9 mouse cellular contexts compared by ENCODE assay signal in genomic region chr7:97416906-97417777, GRCm38 (mm10). TPM values are rescaled to one million over a fixed set of nuclear protein-coding genes. Genes with fewer than 3 reads are reported as not detected.
A peak's percentile ranks its signal among the peaks of the same experiment; 100 is the strongest.
DNase-seq lines count a peak whose midpoint lies in the region; ATAC-seq lines count a peak whose summit lies in the region.
"Had no signal": no experiment of that assay in that cellular context is flagged by ENCODE, and none has a peak within 500 bp of the region (broad histone marks: within the 10 kb centered on the region; RNA-seq: fewer than 3 reads in every experiment).

Gene Thrsp (minus strand): TSS chr7:97417730.

- no peak within 1 kb of the TSS for H3K4me3 ChIP-seq in lung, embryonic 16.5 days (ENCODE audit: low read length)

- H3K9ac ChIP-seq in lung, embryonic 16.5 days (ENCODE audit: low read length) = no peak within 1 kb of the TSS
- H3K9ac ChIP-seq: liver, embryonic 14.5 days had no signal

- DNase-seq in ovary, postnatal 36 days (ENCODE audit: low spot score) = peak; percentile 43
- DNase-seq in ovary, adult 18-20 months (ENCODE audit: low spot score) = no peak
- peak; percentile 98 for DNase-seq in cerebellum, adult 11-12 months
- DNase-seq in gastrocnemius, postnatal 25 days = peak; percentile 82
- DNase-seq in kidney, postnatal 10 days = peak; percentile 77
- no peak for DNase-seq in embryo, embryonic 10 days (ENCODE audit: low spot score)

- H3K4me1 ChIP-seq in lung, embryonic 16.5 days (replicated peaks; ENCODE audit: control insufficient read depth, insufficient read depth, low read length) = peaks cover 10% of the 10 kb centered on the region

- no peak within 1 kb of the TSS for H3K4me2 ChIP-seq in lung, embryonic 16.5 days (ENCODE audit: low read depth, low read length)

- 66% methylated on average over 25 of the region's 25 CpGs for WGBS in lung, embryonic 16.5 days

- H3K27me3 ChIP-seq in lung, embryonic 16.5 days (ENCODE audit: control insufficient read depth, insufficient read depth, low read depth, low read length) = no peaks in the 10 kb centered on the region

- H3K9me3 ChIP-seq in lung, embryonic 16.5 days (ENCODE audit: control insufficient read depth, low read length) = no peaks in the 10 kb centered on the region

- no peak within 1 kb of the TSS for H3K27ac ChIP-seq in lung, embryonic 16.5 days (ENCODE audit: low read length)
- H3K27ac ChIP-seq: liver, embryonic 14.5 days had no signal

- ATAC-seq in lung, embryonic 16.5 days (ENCODE audit: low read depth) = peak; percentile 49
- no peak for ATAC-seq in megakaryocyte-erythroid progenitor cell, adult 5-6 weeks (replicated peaks; ENCODE audit: low FRiP score, low TSS enrichment, poor library complexity, severe bottlenecking)

- no peaks in the 10 kb centered on the region for H3K36me3 ChIP-seq in lung, embryonic 16.5 days (ENCODE audit: control insufficient read depth, insufficient read depth, low read length)

RNA-seq across cellular contexts. Expression of gene Thrsp, which starts in this region (rescaled TPM):
- 10 to 100 TPM; 22.2 to 31.3 TPM for total RNA-seq in gastrocnemius, postnatal 25 days (2021)
- polyA plus RNA-seq in lung, embryonic 16.5 days (2015; fragmentation: Nextera tagmentation; extraction: Ambion mirVana) = 1.2 and 1.6 TPM in 2 replicates
- not detected in 2 replicates for total RNA-seq in megakaryocyte-erythroid progenitor cell, adult 5-6 weeks (2014; fragmentation: Nextera tagmentation)
- total RNA-seq in megakaryocyte-erythroid progenitor cell, adult 5-6 weeks (2017) = not detected in 2 replicates

Comparison
In these comparisons a context has a peak if more than half of its experiments do, and no peak if none do; other contexts are left out.
1. RNA of gene Thrsp (total RNA-seq): 22.2 to 31.3 TPM in gastrocnemius, postnatal 25 days; not detected in megakaryocyte-erythroid progenitor cell, adult 5-6 weeks; every median in the first group is over 10 times any median in the second.
2. DNase-seq: peak in ovary, postnatal 36 days (single experiment), cerebellum, adult 11-12 months (single experiment), gastrocnemius, postnatal 25 days (single experiment) and kidney, postnatal 10 days (single experiment); none in ovary, adult 18-20 months (single experiment) and embryo, embryonic 10 days (single experiment).